8 mouse cellular contexts compared by ENCODE assay signal in genomic region chr5:65762686-65763085, GRCm38 (mm10). TPM values are rescaled to one million over a fixed set of nuclear protein-coding genes. Genes with fewer than 3 reads are reported as not detected.
DNase-seq lines count a peak whose midpoint lies in the region; ATAC-seq lines count a peak whose summit lies in the region.

No protein-coding gene starts in this region.

- H3K4me2 ChIP-seq in kidney, embryonic 16.5 days (replicated peaks; ENCODE audit: low read depth, low read length), result peak overlapping the region; percentile 62
- H3K4me2 ChIP-seq in hindbrain, embryonic 13.5 days, result peak overlapping the region; percentile 74
- H3K4me2 ChIP-seq in midbrain, embryonic 14.5 days (ENCODE audit: low read length), result peak overlapping the region; percentile 81

- peak overlapping the region; percentile 97 for H3K9ac ChIP-seq in kidney, embryonic 16.5 days (replicated peaks; ENCODE audit: low read length)
- peak overlapping the region; percentile 99 for H3K9ac ChIP-seq in hindbrain, embryonic 13.5 days
- H3K9ac ChIP-seq in midbrain, embryonic 14.5 days (replicated peaks; ENCODE audit: low read length), result peak overlapping the region; percentile 100

- H3K27ac ChIP-seq in kidney, embryonic 16.5 days (ENCODE audit: low read length), result peak overlapping the region; percentile 100
- H3K27ac ChIP-seq in brown adipose tissue, adult 24 weeks (replicated peaks; ENCODE audit: low read depth, low read length), result peak overlapping the region; percentile 60
- peak overlapping the region; percentile 100 for H3K27ac ChIP-seq in hindbrain, embryonic 13.5 days
- H3K27ac ChIP-seq in midbrain, embryonic 14.5 days (replicated peaks; ENCODE audit: low read depth, low read length), result peak overlapping the region; percentile 100

- DNase-seq in kidney, adult 11 months, result no peak
- DNase-seq in midbrain, embryonic 14.5 days, result no peak
- no peak for DNase-seq in yolk sac, embryonic 10.5 days (ENCODE audit: low spot score)
- DNase-seq in urinary bladder, postnatal 36 days (ENCODE audit: low spot score in 2 of 2), result no peak
- no peak for DNase-seq in left cerebral cortex, postnatal 36 days (ENCODE audit: low spot score in 2 of 2)

- H3K36me3 ChIP-seq in kidney, embryonic 16.5 days (ENCODE audit: insufficient read depth, low read length), result no peaks in the 10 kb centered on the region
- no peaks in the 10 kb centered on the region for H3K36me3 ChIP-seq in hindbrain, embryonic 13.5 days
- H3K36me3 ChIP-seq in midbrain, embryonic 14.5 days (ENCODE audit: control insufficient read depth, insufficient read depth, low read length), result no peaks in the 10 kb centered on the region

- peaks cover 11% of the 10 kb centered on the region for H3K4me1 ChIP-seq in kidney, embryonic 16.5 days (ENCODE audit: insufficient read depth, low read length)
- H3K4me1 ChIP-seq in brown adipose tissue, adult 24 weeks (ENCODE audit: control insufficient read depth, insufficient read depth, insufficient read length, low read length), result no peaks in the 10 kb centered on the region
- H3K4me1 ChIP-seq in hindbrain, embryonic 13.5 days (replicated peaks), result peaks cover 13% of the 10 kb centered on the region
- H3K4me1 ChIP-seq in midbrain, embryonic 14.5 days (ENCODE audit: control insufficient read depth, insufficient read depth, low read length), result peaks cover 13% of the 10 kb centered on the region; the same call in 1 of the 2 replicates

- ATAC-seq in kidney, embryonic 16.5 days (ENCODE audit: low FRiP score, low TSS enrichment), result no peak
- ATAC-seq in hindbrain, embryonic 13.5 days (ENCODE audit: low FRiP score), result no peak
- no peak for ATAC-seq in midbrain, embryonic 14.5 days (ENCODE audit: low FRiP score, low TSS enrichment)

- no peaks in the 10 kb centered on the region for H3K9me3 ChIP-seq in kidney, embryonic 16.5 days (ENCODE audit: low read length)
- no peaks in the 10 kb centered on the region for H3K9me3 ChIP-seq in hindbrain, embryonic 13.5 days
- H3K9me3 ChIP-seq in midbrain, embryonic 14.5 days (ENCODE audit: control insufficient read depth, low read length), result no peaks in the 10 kb centered on the region

- H3K27me3 ChIP-seq in kidney, embryonic 16.5 days (ENCODE audit: insufficient read depth, low read length), result no peaks in the 10 kb centered on the region
- no peaks in the 10 kb centered on the region for H3K27me3 ChIP-seq in hindbrain, embryonic 13.5 days
- no peaks in the 10 kb centered on the region for H3K27me3 ChIP-seq in midbrain, embryonic 14.5 days (ENCODE audit: control insufficient read depth, insufficient read depth, low read length)

- intact Hi-C loops in left cerebral cortex, postnatal 36 days (cut with DNase I), result loop anchor here (5.0 kb wide), 1 partner anchor 175 kb away; no protein-coding TSS in a partner anchor

- peak overlapping the region; percentile 71 for H3K4me3 ChIP-seq in kidney, embryonic 16.5 days (ENCODE audit: low read length)
- peak overlapping the region; percentile 97 for H3K4me3 ChIP-seq in brown adipose tissue, adult 24 weeks (ENCODE audit: insufficient read depth, low read depth, low read length)
- peak overlapping the region; percentile 84 for H3K4me3 ChIP-seq in hindbrain, embryonic 13.5 days
- peak overlapping the region; percentile 97 for H3K4me3 ChIP-seq in midbrain, embryonic 14.5 days (replicated peaks; ENCODE audit: low read depth, low read length)

- WGBS in kidney, embryonic 16.5 days, result 0% methylated on average over 3 of the region's 3 CpGs
- under 1% methylated on average over 3 of the region's 3 CpGs for WGBS in hindbrain, embryonic 13.5 days
- 0% methylated on average over 3 of the region's 3 CpGs for WGBS in midbrain, embryonic 14.5 days

RNA-seq across cellular contexts. Expression of gene N4bp2, which starts 0.6 kb away (rescaled TPM):
- 18.8 and 24.3 TPM in 2 replicates for polyA plus RNA-seq in kidney, embryonic 16.5 days (2015; fragmentation: Nextera tagmentation; extraction: Ambion mirVana)
- polyA plus RNA-seq in brown adipose tissue, adult 24 weeks (2012; ENCODE audit: insufficient read depth, insufficient read length, missing spikeins), result 1.1 and 2.5 TPM in 2 replicates
- polyA plus RNA-seq in hindbrain, embryonic 13.5 days (2015; fragmentation: Nextera tagmentation; extraction: Ambion mirVana), result 19.2 and 19.4 TPM in 2 replicates
- 26.1 and 32.6 TPM in 2 replicates for polyA plus RNA-seq in midbrain, embryonic 14.5 days (2014; fragmentation: Nextera tagmentation; extraction: Ambion mirVana)
- total RNA-seq in left cerebral cortex, postnatal 36 days (2021), result 10 to 100 TPM in 1 of 2 experiments, 1 to 10 TPM in 1; 4.4 to 12.0 TPM
